Mouse (Mus musculus) forebrain, embryonic 15.5 days (tissue): Measurements from ENCODE around the gene Fut9. TPM values are rescaled to one million over a fixed set of nuclear protein-coding genes. Genes with fewer than 3 reads are reported as not detected.
A peak's percentile ranks its signal among the peaks of the same experiment; 100 is the strongest.

ENCODE experiments used
- ATAC-seq: fragments of 200-750 bp; cut with Nextera tagmentation; replicated peaks from 2 replicates; pipeline ENCODE4 v1.8.0; 2017; ENCODE audit warnings: mild to moderate bottlenecking, moderate TSS enrichment, moderate library complexity
- H3K27ac ChIP-seq: fragments of 300-500 bp; sonication (generic); replicated peaks from 2 replicates; pipeline ENCODE4 v1.5.1; 2015; ENCODE audit warnings: mild to moderate bottlenecking, inconsistent platforms
- H3K27me3 ChIP-seq: fragments of 300-500 bp; sonication (generic); 2 replicates; pipeline ENCODE4 v1.6.1; 2015; ENCODE audit warnings: inconsistent platforms
- H3K36me3 ChIP-seq: fragments of 300-500 bp; sonication (generic); 2 replicates; pipeline ENCODE4 v1.6.1; 2015; ENCODE audit warnings: mild to moderate bottlenecking, inconsistent platforms
- H3K4me1 ChIP-seq: fragments of 300-500 bp; sonication (generic); 2 replicates; pipeline ENCODE4 v1.6.1; 2015; ENCODE audit warnings: inconsistent platforms
- H3K4me2 ChIP-seq: fragments of 300-500 bp; sonication (generic); replicated peaks from 2 replicates; pipeline ENCODE4 v1.6.1; 2015; ENCODE audit warnings: mild to moderate bottlenecking, inconsistent platforms
- H3K4me3 ChIP-seq: fragments of 300-500 bp; sonication (generic); 2 replicates; pipeline ENCODE4 v1.5.1; 2015; ENCODE audit warnings: mild to moderate bottlenecking, inconsistent platforms
- H3K9ac ChIP-seq: fragments of 300-500 bp; sonication (generic); replicated peaks from 2 replicates; pipeline ENCODE4 v1.6.1; 2015; ENCODE audit warnings: mild to moderate bottlenecking, inconsistent platforms
- H3K9me3 ChIP-seq: fragments of 300-500 bp; sonication (generic); 2 replicates; pipeline ENCODE4 v1.6.1; 2016; ENCODE audit warnings: inconsistent platforms
- WGBS: fragments of 180-500 bp; shearing (Covaris S2); methylation state at CpG from one replicate; pipeline ENCODE4 v1.1.7; 2015; ENCODE audit warnings: mixed read lengths; 5-methylcytosine and 5-hydroxymethylcytosine counted together
- polyA plus RNA-seq: library from polyadenylated mRNA; unstranded; fragments of >200 nt; fragmentation: Nextera tagmentation; extraction: Ambion mirVana; gene quantifications from 2 replicates; pipeline ENCODE4 v1.2.1, GENCODE M21; 2015

Gene Fut9
- polyA plus RNA-seq, 1 experiment from 2014 or later = 15.7 TPM

- ATAC-seq = 0 out of 2 replicates have a peak, but pooled peaks have one; percentile 60
- H3K4me2 ChIP-seq = no peak overlapping the region
Observed at GRCm38 (mm10) chr4:25757909-25758548, 42.0 kb downstream of the Fut9 start.

GRCm38 (mm10) chr4:25741553-25741952 is 58.5 kb downstream of the Fut9 start:
- no peak for ATAC-seq
- WGBS = 58% methylated on average over 5 of the region's 5 CpGs

More at GRCm38 (mm10) chr4:25757909-25758548, 42.0 kb downstream of the Fut9 start:
- Histone ChIP-seq H3K9me3 (no peaks in the 10 kb centered on the region), H3K27me3 (no peaks in the 10 kb centered on the region), H3K9ac (no peak overlapping the region), H3K27ac (no peak overlapping the region), H3K4me1 (no peaks in the 10 kb centered on the region), H3K36me3 (no peaks in the 10 kb centered on the region), H3K4me3 (no peak overlapping the region)
- 47% methylated on average over 4 of the region's 5 CpGs for WGBS

DNA sequence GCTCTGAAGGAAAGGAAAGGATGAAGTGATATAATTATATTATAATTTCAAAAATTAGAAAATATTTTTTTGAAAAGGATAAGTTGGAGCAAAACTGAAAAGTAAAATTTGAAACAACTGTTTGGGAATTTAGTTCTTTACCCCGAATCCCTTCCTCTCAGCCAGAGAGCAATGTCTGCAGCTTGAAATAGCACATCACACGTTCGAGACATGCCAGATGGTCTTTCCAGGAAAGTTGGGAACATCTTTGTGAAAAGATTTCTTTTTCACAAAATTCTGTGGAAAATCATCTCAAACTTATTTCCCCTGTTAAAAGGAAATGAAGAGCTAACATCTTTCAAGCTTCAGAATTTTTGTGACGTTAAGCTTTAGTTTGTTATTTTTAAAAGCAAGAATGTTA is 61.3 kb downstream of the Fut9 start:
- no peak overlapping the region for H3K27ac ChIP-seq
- no peak overlapping the region for H3K4me2 ChIP-seq
- WGBS = 79% methylated on average over 4 of the region's 4 CpGs
- H3K9me3 ChIP-seq = no peaks in the 10 kb centered on the region
- H3K36me3 ChIP-seq = no peaks in the 10 kb centered on the region
- no peak overlapping the region for H3K4me3 ChIP-seq
- H3K9ac ChIP-seq = no peak overlapping the region
- no peaks in the 10 kb centered on the region for H3K27me3 ChIP-seq
- no peak for ATAC-seq
- H3K4me1 ChIP-seq = no peaks in the 10 kb centered on the region

More at GRCm38 (mm10) chr4:25741553-25741952, 58.5 kb downstream of the Fut9 start:
- Histone ChIP-seq H3K4me1 (no peaks in the 10 kb centered on the region), H3K27me3 (no peaks in the 10 kb centered on the region), H3K4me3 (no peak overlapping the region), H3K36me3 (no peaks in the 10 kb centered on the region), H3K9ac (no peak overlapping the region), H3K4me2 (no peak overlapping the region), H3K27ac (no peak overlapping the region), H3K9me3 (no peaks in the 10 kb centered on the region)

GRCm38 (mm10) chr4:25721576-25721975 is 78.5 kb downstream of the Fut9 start:
- no peak for ATAC-seq
- H3K4me2 ChIP-seq = no peak overlapping the region
- WGBS = 82% methylated on average over 5 of the region's 5 CpGs

GRCm38 (mm10) chr4:25713907-25714306 is 86.1 kb downstream of the Fut9 start:
- no peaks in the 10 kb centered on the region for H3K36me3 ChIP-seq
- WGBS = 34% methylated on average over 2 of the region's 2 CpGs
- ATAC-seq = no peak
- H3K4me2 ChIP-seq = no peak overlapping the region
- H3K4me3 ChIP-seq = no peak overlapping the region
- H3K27me3 ChIP-seq = no peaks in the 10 kb centered on the region
- no peak overlapping the region for H3K9ac ChIP-seq
- no peak overlapping the region for H3K27ac ChIP-seq
- no peaks in the 10 kb centered on the region for H3K4me1 ChIP-seq
- H3K9me3 ChIP-seq = no peaks in the 10 kb centered on the region

More at GRCm38 (mm10) chr4:25721576-25721975, 78.5 kb downstream of the Fut9 start:
- no peak overlapping the region for H3K27ac ChIP-seq
- no peaks in the 10 kb centered on the region for H3K27me3 ChIP-seq
- no peaks in the 10 kb centered on the region for H3K36me3 ChIP-seq
- H3K9me3 ChIP-seq = no peaks in the 10 kb centered on the region
- H3K4me1 ChIP-seq = no peaks in the 10 kb centered on the region
- no peak overlapping the region for H3K9ac ChIP-seq
- H3K4me3 ChIP-seq = no peak overlapping the region

GRCm38 (mm10) chr4:25684976-25685375 is 115.1 kb downstream of the Fut9 start:
- Histone ChIP-seq H3K4me2 (no peak overlapping the region), H3K9me3 (no peaks in the 10 kb centered on the region), H3K27me3 (no peaks in the 10 kb centered on the region), H3K27ac (no peak overlapping the region), H3K36me3 (no peaks in the 10 kb centered on the region), H3K4me3 (no peak overlapping the region), H3K9ac (no peak overlapping the region), H3K4me1 (no peaks in the 10 kb centered on the region)
- WGBS = 90% methylated on average over 3 of the region's 3 CpGs
- no peak for ATAC-seq

GRCm38 (mm10) chr4:25664196-25664595 is 135.8 kb downstream of the Fut9 start:
- H3K27ac ChIP-seq = no peak overlapping the region
- 81% methylated on average over 1 of the region's 1 CpGs for WGBS
- H3K9me3 ChIP-seq = no peaks in the 10 kb centered on the region
- no peak overlapping the region for H3K4me2 ChIP-seq
- H3K9ac ChIP-seq = no peak overlapping the region
- H3K36me3 ChIP-seq = no peaks in the 10 kb centered on the region
- ATAC-seq = no peak
- H3K4me1 ChIP-seq = no peaks in the 10 kb centered on the region
- H3K27me3 ChIP-seq = no peaks in the 10 kb centered on the region
- no peak overlapping the region for H3K4me3 ChIP-seq

GRCm38 (mm10) chr4:25661204-25661727 is 138.8 kb downstream of the Fut9 start:
- Histone ChIP-seq H3K9ac (no peak overlapping the region), H3K36me3 (no peaks in the 10 kb centered on the region), H3K9me3 (no peaks in the 10 kb centered on the region), H3K27me3 (no peaks in the 10 kb centered on the region), H3K27ac (no peak overlapping the region), H3K4me2 (no peak overlapping the region), H3K4me3 (no peak overlapping the region), H3K4me1 (no peaks in the 10 kb centered on the region)
- WGBS = 90% methylated on average over 3 of the region's 3 CpGs
- ATAC-seq = no peak

- H3K4me3 ChIP-seq = no peak overlapping the region
- no peak overlapping the region for H3K9ac ChIP-seq
- no peaks in the 10 kb centered on the region for H3K9me3 ChIP-seq
- no peaks in the 10 kb centered on the region for H3K4me1 ChIP-seq
- no peaks in the 10 kb centered on the region for H3K36me3 ChIP-seq
- no peak for ATAC-seq
- H3K4me2 ChIP-seq = no peak overlapping the region
- no peak overlapping the region for H3K27ac ChIP-seq
- 76% methylated on average over 3 of the region's 3 CpGs for WGBS
- H3K27me3 ChIP-seq = no peaks in the 10 kb centered on the region
Observed at GRCm38 (mm10) chr4:25658792-25659191, 141.3 kb downstream of the Fut9 start.

GRCm38 (mm10) chr4:25651902-25652301 is 148.1 kb downstream of the Fut9 start:
- Histone ChIP-seq H3K36me3 (no peaks in the 10 kb centered on the region), H3K27ac (no peak overlapping the region), H3K4me3 (no peak overlapping the region), H3K4me2 (no peak overlapping the region), H3K9ac (no peak overlapping the region), H3K27me3 (no peaks in the 10 kb centered on the region), H3K9me3 (no peaks in the 10 kb centered on the region), H3K4me1 (no peaks in the 10 kb centered on the region)
- 84% methylated on average over 3 of the region's 3 CpGs for WGBS
- no peak for ATAC-seq

DNA sequence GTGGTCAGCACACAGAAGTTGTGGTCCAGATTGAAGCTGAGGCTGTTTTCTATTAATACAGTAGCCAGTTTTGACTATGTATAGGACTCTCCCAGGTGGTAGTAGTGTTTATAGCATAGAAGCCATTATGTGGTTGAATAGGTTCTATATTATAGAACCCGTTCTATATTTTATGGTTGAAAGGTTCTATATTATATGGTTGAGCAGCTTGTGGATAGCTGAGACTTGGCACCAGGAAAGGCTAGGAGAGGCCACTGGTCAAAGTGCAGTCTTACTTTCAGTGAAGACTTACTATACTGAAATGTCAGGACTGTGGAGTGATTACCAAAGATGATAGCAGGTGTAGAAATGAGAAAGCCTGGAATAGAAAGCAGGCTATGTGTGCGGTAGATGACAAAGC is 151.9 kb downstream of the Fut9 start:
- Histone ChIP-seq H3K4me2 (no peak overlapping the region), H3K4me1 (no peaks in the 10 kb centered on the region), H3K36me3 (no peaks in the 10 kb centered on the region), H3K27ac (no peak overlapping the region), H3K27me3 (no peaks in the 10 kb centered on the region), H3K9me3 (no peaks in the 10 kb centered on the region), H3K9ac (no peak overlapping the region), H3K4me3 (no peak overlapping the region)
- WGBS = 93% methylated on average over 2 of the region's 2 CpGs
- no peak for ATAC-seq

DNA sequence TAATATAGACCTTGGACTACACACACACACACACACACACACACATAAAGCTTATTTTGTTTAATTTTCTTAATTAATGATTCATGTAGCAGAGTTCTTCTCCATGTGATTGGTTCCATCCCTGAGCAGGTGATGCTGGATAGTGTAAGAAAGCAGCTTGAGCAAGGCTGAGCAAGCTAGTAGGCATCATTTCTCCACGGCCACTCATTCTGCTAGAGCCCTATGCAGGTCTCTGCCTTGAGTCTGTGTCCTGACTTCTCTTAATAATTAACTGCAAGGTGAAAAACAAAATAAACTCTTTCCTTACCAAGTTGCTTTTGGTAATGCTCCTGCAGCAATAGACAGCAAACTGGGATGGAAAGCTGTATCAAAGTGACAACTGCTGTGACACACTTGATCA is 152.5 kb downstream of the Fut9 start:
- H3K4me3 ChIP-seq = no peak overlapping the region
- no peak overlapping the region for H3K27ac ChIP-seq
- WGBS = 92% methylated on average over 1 of the region's 1 CpGs
- no peaks in the 10 kb centered on the region for H3K4me1 ChIP-seq
- no peaks in the 10 kb centered on the region for H3K36me3 ChIP-seq
- H3K27me3 ChIP-seq = no peaks in the 10 kb centered on the region
- no peak overlapping the region for H3K4me2 ChIP-seq
- ATAC-seq = no peak
- no peaks in the 10 kb centered on the region for H3K9me3 ChIP-seq
- no peak overlapping the region for H3K9ac ChIP-seq

DNA sequence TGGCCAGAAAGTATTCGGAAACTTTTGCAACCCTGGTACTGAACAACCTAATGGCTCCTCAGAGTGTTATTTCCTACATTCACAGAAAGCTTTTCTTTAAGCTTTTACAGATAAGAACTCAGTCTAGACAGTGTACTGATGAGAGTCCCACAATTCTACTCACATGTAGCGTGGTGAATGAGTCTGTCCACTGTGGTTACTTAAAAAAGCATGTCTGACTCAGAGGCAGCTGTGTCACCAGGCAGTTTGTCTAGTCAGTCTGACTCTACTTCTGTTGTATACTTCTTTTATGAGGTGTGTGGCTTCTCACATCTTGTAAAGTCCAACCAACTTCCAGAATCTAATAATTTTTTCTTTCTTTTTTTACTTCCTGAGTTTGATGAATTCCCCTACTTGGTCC is 154.5 kb downstream of the Fut9 start:
- no peaks in the 10 kb centered on the region for H3K36me3 ChIP-seq

More for the DNA sequence above, 154.5 kb downstream of the Fut9 start:
- 88% methylated on average over 2 of the region's 2 CpGs for WGBS
- no peaks in the 10 kb centered on the region for H3K27me3 ChIP-seq
- H3K9me3 ChIP-seq = no peaks in the 10 kb centered on the region
- H3K4me1 ChIP-seq = no peaks in the 10 kb centered on the region
- H3K4me3 ChIP-seq = no peak overlapping the region
- ATAC-seq = no peak
- H3K4me2 ChIP-seq = no peak overlapping the region
- H3K27ac ChIP-seq = no peak overlapping the region
- no peak overlapping the region for H3K9ac ChIP-seq
